Mouse (Mus musculus) neural tube, embryonic 11.5 days (tissue): ENCODE measurements around the gene Ang6. TPM values are rescaled to one million over a fixed set of nuclear protein-coding genes. Genes with fewer than 3 reads are reported as not detected.
"Not testable (repeated sequence)": the region's sequence is repeated elsewhere in the genome, so short reads cannot be mapped to it uniquely, and the experiment has no call there.

ENCODE experiments used
- ATAC-seq: fragments of 200-750 bp; cut with Nextera tagmentation; 2 replicates; pipeline ENCODE4 v1.8.0; 2017; ENCODE audit warnings: moderate number of reproducible peaks, mild to moderate bottlenecking, moderate TSS enrichment, moderate library complexity; ENCODE audit not compliant: insufficient read depth, low FRiP score, low TSS enrichment
- DNase-seq: peaks from one replicate; pipeline ENCODE4 v3.0.0-alpha.2; 2015; ENCODE audit warnings: low spot score
- H3K27ac ChIP-seq: fragments of 300-500 bp; sonication (generic); 2 replicates; pipeline ENCODE4 v1.5.1; 2014; ENCODE audit warnings: low read depth, mild to moderate bottlenecking, low read length
- H3K27me3 ChIP-seq: fragments of 300-500 bp; sonication (generic); 2 replicates; pipeline ENCODE4 v1.6.1; 2014; ENCODE audit warnings: mild to moderate bottlenecking, low read length, mixed read lengths; ENCODE audit not compliant: control insufficient read depth, insufficient read depth
- H3K36me3 ChIP-seq: fragments of 300-500 bp; sonication (generic); 2 replicates; pipeline ENCODE4 v1.6.1; 2014; ENCODE audit warnings: mild to moderate bottlenecking, low read length, moderate library complexity, mixed read lengths; ENCODE audit not compliant: control insufficient read depth, insufficient read depth
- H3K4me1 ChIP-seq: fragments of 300-500 bp; sonication (generic); 2 replicates; pipeline ENCODE4 v1.6.1; 2014; ENCODE audit warnings: low read length, mixed read lengths; ENCODE audit not compliant: control insufficient read depth, insufficient read depth
- H3K4me2 ChIP-seq: fragments of 300-500 bp; sonication (generic); 2 replicates; pipeline ENCODE4 v1.6.1; 2014; ENCODE audit warnings: low read depth, mild to moderate bottlenecking, moderate library complexity
- H3K4me3 ChIP-seq: fragments of 300-500 bp; sonication (generic); 2 replicates; pipeline ENCODE4 v1.5.1; 2014; ENCODE audit warnings: low read depth, low read length
- H3K9ac ChIP-seq: fragments of 300-500 bp; sonication (generic); 2 replicates; pipeline ENCODE4 v1.6.1; 2014; ENCODE audit warnings: mild to moderate bottlenecking, low read length
- H3K9me3 ChIP-seq: fragments of 300-500 bp; sonication (generic); 2 replicates; pipeline ENCODE4 v1.6.1; 2016; ENCODE audit warnings: low read length; ENCODE audit not compliant: control insufficient read depth
- WGBS: fragments of 180-500 bp; shearing (Covaris S2); extraction: QIAGEN DNeasy Blood & Tissue Kit; methylation state at CpG from one replicate; pipeline ENCODE4 v1.1.7; 2014; 5-methylcytosine and 5-hydroxymethylcytosine counted together
- polyA plus RNA-seq: library from polyadenylated mRNA; unstranded; fragments of >200 nt; fragmentation: Nextera tagmentation; extraction: Ambion mirVana; gene quantifications from 2 replicates; pipeline ENCODE4 v1.2.1, GENCODE M21; 2014

Gene Ang6
- polyA plus RNA-seq, 1 experiment from 2014 or later: not detected

DNA sequence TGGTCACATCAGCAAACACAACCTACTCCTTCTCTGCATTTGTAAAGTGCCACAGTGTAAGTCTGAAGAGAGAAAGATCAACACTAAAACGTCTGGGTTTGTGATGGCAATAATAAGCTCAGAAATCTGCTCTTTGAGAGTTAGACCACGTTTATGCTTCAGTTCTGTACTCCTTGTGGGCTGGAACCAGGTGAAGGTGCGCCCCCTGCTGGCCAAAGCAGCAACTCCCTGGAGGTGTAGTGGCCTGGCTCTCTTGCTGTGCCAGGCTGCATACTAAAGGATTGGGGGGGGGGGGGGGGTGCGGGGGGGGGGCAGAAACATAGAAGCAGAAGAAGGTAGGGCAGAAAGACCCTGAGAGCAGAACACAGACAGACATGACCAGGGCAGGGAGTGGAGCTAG lies 18.2 kb downstream of the Ang6 start:
- WGBS: 0% methylated on average over 3 of the region's 4 CpGs
- 0 out of 2 replicates have a peak, but pooled peaks have one; percentile 69 for ATAC-seq

DNA sequence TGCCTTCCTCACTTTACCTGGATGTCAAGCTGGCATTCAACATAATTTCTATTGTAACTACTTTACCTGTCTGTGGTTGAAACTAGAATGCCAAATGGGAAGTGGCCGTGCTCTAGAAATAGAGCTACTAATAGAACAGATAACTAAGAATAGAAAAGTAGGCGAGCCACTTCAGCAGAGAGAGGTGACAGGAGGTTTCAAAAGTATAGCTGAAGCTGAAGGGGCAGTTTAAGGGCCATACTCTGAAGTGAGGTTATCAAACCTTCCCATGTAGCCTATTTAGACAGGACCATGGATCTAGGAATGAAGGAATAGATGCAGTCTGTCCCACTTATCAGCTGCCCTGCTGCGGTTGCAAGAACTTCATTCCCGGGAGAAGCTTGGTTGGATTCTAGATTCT lies 18.6 kb downstream of the Ang6 start:
- H3K9me3 ChIP-seq: no peaks in the 10 kb centered on the region
- WGBS: 76% methylated on average over 4 of the region's 4 CpGs
- no peak overlapping the region for H3K27ac ChIP-seq
- H3K4me1 ChIP-seq: no peaks in the 10 kb centered on the region
- no peak overlapping the region for H3K4me3 ChIP-seq
- DNase-seq (no peak), ATAC-seq (no peak)
- H3K4me2 ChIP-seq: no peak overlapping the region
- no peak overlapping the region for H3K9ac ChIP-seq
- H3K27me3 ChIP-seq: no peaks in the 10 kb centered on the region
- H3K36me3 ChIP-seq: no peaks in the 10 kb centered on the region

More for the DNA sequence above, 18.2 kb downstream of the Ang6 start:
- no peak overlapping the region for H3K9ac ChIP-seq
- no peaks in the 10 kb centered on the region for H3K4me1 ChIP-seq
- no peak overlapping the region for H3K27ac ChIP-seq
- H3K4me2 ChIP-seq: no peak overlapping the region
- H3K4me3 ChIP-seq: no peak overlapping the region
- no peaks in the 10 kb centered on the region for H3K36me3 ChIP-seq
- no peaks in the 10 kb centered on the region for H3K27me3 ChIP-seq
- no peaks in the 10 kb centered on the region for H3K9me3 ChIP-seq
- DNase-seq: peak; percentile 63

DNA sequence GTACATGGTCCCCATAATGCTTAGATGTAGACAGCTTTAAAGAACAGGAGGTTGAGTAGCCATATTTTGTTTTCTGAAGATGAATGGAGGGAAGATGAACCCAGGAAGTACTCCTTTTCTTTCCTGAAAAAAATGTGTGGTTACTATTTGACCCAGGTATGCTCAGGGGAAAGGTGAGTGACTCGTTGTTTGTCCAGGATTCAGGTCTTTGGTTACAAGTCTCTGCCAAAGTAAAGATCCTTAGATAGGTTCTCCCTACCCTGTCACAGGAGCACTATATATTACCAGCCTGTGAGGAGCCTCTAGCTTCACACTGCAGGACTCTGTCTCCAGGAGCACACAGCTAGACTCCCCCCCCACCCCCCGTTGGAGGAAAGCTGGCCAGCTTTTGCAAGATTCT lies 45.3 kb downstream of the Ang6 start, which contains the start of gene Ang5:
Ang5 (plus strand) TSS at position 301 of the 400 bp plus-strand sequence.
- H3K27me3 ChIP-seq, H3K4me2 ChIP-seq, H3K9me3 ChIP-seq, H3K9ac ChIP-seq, H3K36me3 ChIP-seq, DNase-seq, H3K27ac ChIP-seq, H3K4me1 ChIP-seq, ATAC-seq, H3K4me3 ChIP-seq: not testable (repeated sequence)
- WGBS: no CpG with 5 or more reads among the region's 2 CpGs

DNA sequence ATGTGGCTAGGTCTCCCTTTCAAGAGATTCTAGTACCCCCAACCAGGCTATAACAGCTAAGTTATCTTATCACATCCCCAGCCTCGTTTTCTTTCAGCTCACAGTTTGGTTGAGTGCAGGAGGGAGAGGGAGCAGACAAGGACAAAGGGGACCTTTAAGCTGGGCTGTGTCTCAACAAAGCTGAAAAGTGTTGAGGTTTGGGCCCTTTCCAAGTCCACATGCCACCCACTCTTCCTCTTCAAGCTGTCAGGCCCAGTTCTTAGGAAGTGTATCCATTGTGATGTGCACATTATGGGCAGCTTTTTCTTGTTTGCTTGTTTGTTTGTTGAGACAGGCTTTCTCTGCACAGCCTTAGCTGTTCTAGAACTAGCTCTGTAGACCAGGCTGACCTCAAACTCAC lies 47.0 kb downstream of the Ang6 start:
- H3K36me3 ChIP-seq, ATAC-seq, H3K27ac ChIP-seq, H3K4me3 ChIP-seq, H3K9me3 ChIP-seq, H3K9ac ChIP-seq, H3K4me1 ChIP-seq, H3K4me2 ChIP-seq, H3K27me3 ChIP-seq, DNase-seq: not testable (repeated sequence)
- no CpG with 5 or more reads among the region's 1 CpGs for WGBS

DNA sequence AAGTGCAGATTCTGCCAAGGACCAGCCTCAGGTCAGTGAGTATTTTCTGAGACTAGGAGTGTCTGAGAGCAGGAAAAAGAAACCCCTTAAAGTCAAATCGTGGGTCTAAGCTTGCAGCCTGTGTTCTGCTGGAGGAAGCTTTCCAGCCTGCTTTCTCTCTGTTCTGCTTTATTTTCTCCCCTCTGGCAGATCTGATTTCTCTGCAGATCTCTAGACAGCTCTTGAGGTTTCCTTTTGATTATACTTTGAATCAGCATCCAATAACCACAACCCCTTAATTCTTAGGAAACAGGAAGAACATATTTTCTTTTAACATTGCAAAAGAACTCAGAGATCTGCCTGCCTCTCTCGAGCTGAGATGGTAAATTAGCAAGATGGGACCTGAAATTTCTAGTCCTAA lies 48.7 kb downstream of the Ang6 start:
- H3K4me3 ChIP-seq, ATAC-seq, H3K27me3 ChIP-seq, H3K9ac ChIP-seq, H3K36me3 ChIP-seq, H3K27ac ChIP-seq, H3K9me3 ChIP-seq, H3K4me1 ChIP-seq, DNase-seq, H3K4me2 ChIP-seq: not testable (repeated sequence)
- WGBS: 85% methylated on average over 1 of the region's 2 CpGs

Other genes with a start within 250 kb of the Ang6 start
- gene Gm8180, start 217.5 kb downstream of the Ang6 start, polyA plus RNA-seq: not detected in 2 replicates
- not detected in 2 replicates for gene Ear1, start 126.8 kb downstream of the Ang6 start, polyA plus RNA-seq
- not detected in 2 replicates for gene Ear10, start 78.7 kb downstream of the Ang6 start, polyA plus RNA-seq
- gene Gm8113, start 76.9 kb downstream of the Ang6 start, polyA plus RNA-seq: 6.7 and 7.4 TPM in 2 replicates
- not detected in 2 replicates for gene Ang5, start 45.2 kb downstream of the Ang6 start, polyA plus RNA-seq
- gene Ear2, start 100.4 kb upstream of the Ang6 start, polyA plus RNA-seq: not detected in 2 replicates
- gene Gm3327, start 121.6 kb upstream of the Ang6 start, polyA plus RNA-seq: not detected in 2 replicates
- not detected in 2 replicates for gene Gm8212, start 195.4 kb upstream of the Ang6 start, polyA plus RNA-seq
- gene 4930503E14Rik, start 211.0 kb upstream of the Ang6 start, polyA plus RNA-seq: not detected in 2 replicates